Mouse (Mus musculus): ENCODE measurements around the gene Wdr37.
"Not testable (repeated sequence)": the region's sequence is repeated elsewhere in the genome, so short reads cannot be mapped to it uniquely, and the experiment has no call there.

Wdr37 gene

DNA sequence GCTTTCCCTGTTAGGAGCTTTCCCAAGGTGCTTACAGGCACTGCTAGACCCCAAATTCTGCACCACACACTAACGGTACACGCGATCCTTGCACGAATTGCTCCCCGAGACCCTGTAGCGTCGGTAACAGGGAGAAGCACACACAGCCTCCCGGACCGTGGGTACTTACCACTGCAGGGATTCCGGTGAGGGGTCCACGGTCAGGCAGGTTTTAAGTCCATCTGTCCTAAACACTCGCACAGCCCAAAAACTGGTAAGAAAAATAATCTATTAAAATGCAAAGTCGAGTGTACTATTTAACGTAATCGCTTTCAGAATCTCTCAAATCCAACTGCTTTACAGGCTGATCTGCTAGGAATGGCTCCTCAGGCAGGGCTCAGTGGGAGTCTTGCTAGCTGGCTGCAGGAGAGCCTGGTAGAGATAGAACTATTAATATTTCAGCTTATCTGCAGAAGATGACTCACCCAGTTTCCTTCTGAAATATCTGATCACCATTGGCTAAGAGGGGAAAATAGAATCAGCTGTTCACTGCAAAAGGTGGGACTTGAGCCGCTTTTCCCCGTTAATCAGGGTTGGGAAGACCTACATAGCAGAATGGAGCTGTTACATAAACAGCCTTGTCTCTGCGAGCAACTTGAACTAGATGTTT, at the start of gene Wdr37:
Wdr37 (minus strand) TSS at position 596 of the 649 bp plus-strand sequence.
- DNase-seq (ENCODE audit: low read depth, low spot score) = no peak

DNA sequence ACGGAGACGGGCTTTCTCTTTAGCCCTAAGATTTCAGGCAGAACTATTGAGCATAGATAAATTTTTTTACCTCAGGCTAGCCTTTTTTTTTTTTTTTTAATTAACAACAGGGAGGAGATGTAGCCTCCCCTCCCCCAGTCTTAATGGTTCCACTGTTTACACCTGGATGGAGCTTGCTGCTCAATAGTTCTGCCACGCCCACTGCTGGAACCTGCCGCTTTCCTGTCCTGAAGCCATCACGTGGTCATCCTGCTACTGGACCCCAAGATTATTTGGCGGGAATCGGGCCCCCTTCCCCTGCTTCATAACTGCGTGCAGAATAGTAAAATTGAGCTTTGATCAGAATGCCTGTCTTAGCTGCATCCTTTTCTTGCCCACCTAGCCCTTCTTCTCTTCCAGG, 42.2 kb upstream of the Wdr37 start:
- DNase-seq (ENCODE audit: low read depth, low spot score) = not testable (repeated sequence)

DNA sequence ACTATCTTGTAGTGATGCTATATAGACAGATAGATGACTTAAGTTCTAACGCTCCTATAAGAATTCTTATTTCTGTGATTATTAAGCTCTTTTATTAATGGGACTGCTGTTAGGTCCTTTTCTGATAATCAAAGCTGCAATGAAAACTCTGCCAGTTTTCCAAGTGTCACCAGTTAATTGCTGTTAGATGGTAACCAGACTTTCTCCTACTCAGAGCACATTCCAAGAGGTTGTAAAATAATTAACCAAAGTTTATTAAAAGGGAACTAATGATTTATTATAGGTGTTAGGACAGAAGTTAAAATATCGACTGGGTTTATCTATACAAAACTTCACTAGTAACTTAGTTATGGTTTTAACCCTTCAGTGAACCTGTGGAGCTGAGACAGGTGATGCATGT, 34.3 kb upstream of the Wdr37 start:
- DNase-seq (ENCODE audit: low read depth, low spot score) = not testable (repeated sequence)

DNA sequence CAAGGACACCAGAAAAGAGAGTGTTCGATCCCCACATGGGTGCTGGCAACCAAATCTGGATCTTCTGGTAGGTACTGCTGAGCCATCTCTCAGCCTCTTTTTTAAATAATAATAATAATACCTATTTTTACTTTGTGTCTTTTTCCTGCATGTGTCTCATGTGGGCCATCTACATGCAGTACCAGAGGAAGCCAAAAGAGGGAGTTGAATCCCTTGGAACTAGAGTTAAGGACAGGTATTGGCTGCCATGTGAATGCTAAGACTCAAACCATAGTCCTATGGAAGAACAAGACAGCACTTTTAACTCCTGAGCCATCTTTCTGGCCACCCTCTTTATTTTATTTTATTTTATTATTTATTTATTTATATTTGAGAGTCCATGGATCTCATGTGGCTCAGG, 16.9 kb upstream of the Wdr37 start:
- DNase-seq (ENCODE audit: low read depth, low spot score) = no peak

DNA sequence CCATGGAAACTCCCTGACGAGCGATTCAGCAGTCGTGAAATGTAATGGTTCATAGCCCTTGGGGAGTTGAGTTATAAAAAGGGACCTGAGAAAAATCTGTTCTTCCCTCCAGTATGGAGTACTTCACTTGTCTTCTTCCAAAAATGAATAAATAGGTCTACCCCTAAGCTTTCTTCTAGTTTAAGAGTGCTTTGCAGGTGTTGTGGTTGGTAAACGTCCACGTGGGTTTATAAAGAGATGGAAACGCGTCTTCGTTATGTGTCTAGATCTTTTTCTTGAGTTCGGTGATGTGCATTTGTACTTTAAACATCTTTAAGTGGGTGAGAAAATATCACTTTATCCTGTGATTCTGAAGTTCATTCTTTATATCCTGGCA, 14.5 kb upstream of the Wdr37 start:
- DNase-seq (ENCODE audit: low read depth, low spot score) = no peak

DNA sequence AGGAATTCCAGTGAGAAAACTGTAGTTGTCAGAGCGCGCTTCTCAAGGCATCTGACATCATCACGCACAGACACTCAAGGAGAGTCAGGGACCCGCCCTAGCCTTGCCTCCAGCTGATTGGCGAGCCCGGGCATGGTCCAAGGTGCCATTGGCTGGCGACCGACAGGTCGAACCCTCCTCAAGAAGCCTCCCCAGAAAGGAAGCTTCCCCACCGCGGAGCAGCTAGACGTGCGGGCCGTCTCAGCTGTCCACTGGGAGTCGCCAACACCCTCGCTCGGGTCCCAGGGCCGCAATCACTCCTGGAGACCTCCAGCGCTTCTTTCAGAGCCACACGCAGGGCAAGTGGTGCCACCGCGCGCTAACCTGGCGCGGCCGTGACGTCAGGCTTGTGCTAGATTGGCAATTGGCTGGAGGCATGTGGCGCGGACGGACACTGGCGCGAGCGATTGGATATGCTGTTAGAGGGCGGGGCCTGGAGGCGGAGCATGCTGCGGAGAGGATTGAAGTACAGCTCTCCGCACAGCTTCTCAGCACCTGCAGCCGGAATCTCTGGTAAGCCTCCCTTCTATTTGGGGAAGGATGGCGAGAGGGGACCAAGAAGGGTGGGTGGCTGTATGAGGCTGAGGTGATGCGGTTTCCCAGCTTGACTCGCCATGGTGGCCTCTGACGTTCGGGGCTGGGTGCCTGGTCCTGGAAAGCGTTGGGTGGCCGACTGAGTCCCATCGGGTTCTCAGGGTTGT, 13.9 kb upstream of the Wdr37 start, which contains the start of gene Idi1:
Idi1 (plus strand) TSS at position 57 of the 740 bp plus-strand sequence.
- peak; percentile 96 for DNase-seq (ENCODE audit: low read depth, low spot score)

DNA sequence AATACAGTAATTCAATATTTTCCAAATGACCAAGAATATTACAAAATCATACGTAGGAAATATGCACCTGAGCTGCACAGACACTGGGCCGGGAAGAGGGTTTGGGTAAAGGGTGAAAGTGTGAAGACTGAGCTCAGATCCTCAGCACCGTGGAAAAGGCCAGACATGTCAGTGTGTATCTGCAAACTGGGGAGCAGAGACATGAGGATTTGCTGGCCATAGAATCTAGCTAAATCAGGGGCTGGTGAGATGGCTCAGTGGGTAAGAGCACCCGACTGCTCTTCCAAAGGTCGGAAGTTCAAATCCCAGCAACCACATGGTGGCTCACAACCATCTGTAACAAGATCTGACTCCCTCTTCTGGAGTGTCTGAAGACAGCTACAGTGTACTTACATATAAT, 12.2 kb upstream of the Wdr37 start:
- DNase-seq (ENCODE audit: low read depth, low spot score) = not testable (repeated sequence)

DNA sequence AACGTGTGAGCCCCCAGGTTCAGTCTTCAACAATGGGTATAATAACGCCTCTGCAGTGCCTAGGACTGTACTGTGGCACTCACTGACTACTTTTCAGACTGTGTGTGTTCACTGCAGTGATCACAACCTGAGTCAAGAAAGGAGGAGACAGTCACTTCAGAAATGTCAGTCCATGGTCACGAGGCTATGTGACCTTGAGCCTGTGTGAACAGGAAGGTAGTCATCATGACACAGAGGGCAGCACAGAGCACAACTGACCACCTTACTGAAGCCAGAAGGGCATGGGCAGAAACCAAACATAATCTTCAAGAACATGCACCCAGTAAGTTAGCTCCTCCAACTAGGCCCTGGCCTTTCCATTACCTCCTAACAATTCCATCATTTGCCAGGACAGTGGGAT, 9.9 kb upstream of the Wdr37 start:
- DNase-seq (ENCODE audit: low read depth, low spot score) = no peak

DNA sequence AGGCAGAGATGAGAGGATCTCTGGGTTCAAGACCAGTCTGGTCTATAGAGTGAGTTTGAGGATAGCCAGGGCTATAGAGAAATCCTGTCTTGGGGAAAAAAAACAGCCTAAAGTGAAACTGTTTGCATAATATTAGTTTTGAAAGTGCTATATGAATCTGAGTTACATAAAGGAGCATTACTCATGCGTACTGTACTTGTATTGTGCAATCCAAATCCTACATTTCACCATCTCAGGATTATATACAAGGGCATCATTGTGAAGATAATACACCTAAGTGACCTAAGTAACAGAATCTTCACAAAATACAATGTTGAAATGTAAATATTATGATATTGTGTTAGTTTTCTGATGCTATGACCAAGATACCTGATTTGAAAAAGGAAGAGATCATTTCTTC, 2.1 kb upstream of the Wdr37 start:
- DNase-seq (ENCODE audit: low read depth, low spot score) = no peak

DNA sequence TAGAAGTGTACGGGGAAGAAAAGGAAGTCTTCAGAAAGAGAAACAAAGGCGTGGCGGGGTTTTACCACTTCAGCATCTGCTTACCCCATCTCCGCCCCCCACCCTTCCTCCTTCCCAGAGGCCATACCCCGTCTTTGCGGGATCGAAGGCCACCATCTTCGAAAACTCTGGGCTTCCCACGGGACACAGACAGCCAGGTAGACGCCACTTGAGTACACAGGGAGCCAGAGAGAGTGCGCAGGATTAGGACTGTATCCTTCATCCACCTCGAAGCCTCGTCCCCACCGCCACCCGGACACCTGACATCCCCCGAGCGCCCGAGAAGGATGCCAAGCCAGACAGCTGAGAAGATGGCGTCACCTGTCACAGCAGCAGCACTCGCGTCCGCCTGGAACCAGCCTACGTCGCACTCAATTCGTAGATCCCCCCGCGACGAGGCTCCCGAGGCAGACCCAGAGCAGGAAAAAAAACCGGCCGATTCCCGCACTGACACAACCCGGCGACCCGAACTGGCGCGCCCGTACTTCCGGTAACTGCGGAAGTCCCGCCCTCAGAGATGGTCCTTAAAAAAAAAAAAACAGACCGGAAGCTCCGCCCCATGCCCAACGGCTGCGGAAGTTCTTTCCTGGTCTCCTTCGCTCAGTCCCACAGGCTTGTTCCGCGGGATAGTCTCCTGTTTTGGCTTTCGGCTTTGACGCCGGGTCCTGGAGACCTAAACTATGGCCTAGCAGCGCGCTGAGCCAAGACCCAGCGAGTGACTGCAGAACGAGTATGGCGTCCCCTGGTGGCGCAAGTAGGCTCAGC, 997 bp downstream of the Wdr37 start:
- DNase-seq (ENCODE audit: low read depth, low spot score) = peak; percentile 78

DNA sequence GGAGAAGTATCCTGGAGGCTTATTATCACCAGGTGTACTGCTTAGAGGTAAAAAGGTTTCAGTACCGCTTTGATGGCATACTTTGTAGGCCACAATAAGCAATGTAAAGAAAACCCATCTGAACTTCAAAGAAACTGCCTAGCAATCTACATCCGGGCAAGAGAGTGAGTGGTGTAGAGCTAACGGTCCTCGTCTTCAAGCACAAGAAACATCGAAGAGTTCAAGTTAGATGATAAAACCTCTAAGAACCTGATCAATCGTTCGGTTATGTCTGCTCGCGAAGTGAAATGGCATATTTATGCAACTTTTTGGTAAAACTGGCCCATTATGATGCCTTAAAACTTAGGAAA, 1.6 kb downstream of the Wdr37 start:
- DNase-seq (ENCODE audit: low read depth, low spot score) = no peak

DNA sequence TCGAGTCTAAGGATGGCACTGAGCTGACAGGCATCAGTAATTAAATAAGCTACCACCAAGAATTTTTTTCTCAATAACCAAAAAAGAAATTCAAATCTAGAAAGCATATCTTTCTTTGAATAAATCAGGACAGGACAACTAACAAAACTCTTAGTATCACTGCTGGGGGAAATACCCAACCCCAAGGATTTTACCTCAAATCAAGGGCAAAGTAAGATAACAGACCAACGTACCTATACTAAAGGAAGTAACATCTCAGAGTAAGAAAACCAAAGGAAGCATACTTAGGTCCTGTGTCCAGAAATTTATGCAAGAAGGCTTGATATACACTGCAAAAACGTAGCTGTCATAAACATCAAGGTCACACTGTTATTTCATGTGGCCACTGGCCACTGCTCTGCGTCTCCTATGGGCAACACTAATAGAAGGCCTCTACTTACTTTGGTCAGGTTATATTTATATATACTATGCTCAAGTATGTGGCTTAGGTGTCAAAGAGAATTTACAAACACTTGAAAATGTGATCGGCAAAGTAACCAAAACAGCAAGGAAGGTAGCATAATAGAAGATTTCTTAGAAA, 2.0 kb downstream of the Wdr37 start:
- DNase-seq (ENCODE audit: low read depth, low spot score) = no peak

DNA sequence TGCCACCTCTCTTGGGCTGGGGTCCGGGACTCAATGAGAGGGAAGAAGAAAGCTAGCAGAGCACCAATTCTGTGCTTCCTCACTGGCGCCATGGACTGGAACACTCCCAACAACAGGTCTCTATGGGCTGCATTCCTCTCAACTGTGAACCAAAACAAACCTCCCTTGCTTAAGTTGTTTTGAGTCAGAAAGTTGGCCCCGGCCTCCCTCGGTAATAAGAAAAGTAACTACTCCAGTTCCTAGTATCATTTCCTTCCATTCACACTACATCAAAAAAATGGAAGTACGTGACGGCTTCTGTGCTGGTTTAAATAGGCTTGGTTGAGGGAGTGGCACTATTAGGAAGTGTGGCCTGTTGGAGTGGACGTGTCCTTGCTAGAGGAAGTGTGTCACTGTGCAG, 5.1 kb downstream of the Wdr37 start:
- no peak for DNase-seq (ENCODE audit: low read depth, low spot score)

DNA sequence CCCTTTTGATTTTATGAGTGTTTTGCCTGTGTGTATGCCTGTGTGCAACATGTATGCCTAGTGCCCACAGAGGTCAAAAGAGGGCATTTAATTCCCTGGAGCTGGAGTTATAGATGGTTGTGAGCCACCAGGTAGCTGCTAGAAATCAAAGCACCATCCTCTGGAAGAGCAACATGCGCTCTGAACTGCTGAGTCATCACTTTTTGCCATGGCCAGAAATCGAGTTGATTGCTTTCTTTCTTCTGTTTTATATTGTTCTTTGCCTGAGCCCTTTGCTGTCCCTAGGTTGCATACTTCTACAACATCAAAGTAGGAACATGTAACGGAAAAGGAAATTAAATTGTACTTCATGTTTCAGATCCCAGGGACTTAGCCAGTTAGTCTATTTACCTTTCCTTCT, 6.7 kb downstream of the Wdr37 start:
- DNase-seq (ENCODE audit: low read depth, low spot score) = no peak

DNA sequence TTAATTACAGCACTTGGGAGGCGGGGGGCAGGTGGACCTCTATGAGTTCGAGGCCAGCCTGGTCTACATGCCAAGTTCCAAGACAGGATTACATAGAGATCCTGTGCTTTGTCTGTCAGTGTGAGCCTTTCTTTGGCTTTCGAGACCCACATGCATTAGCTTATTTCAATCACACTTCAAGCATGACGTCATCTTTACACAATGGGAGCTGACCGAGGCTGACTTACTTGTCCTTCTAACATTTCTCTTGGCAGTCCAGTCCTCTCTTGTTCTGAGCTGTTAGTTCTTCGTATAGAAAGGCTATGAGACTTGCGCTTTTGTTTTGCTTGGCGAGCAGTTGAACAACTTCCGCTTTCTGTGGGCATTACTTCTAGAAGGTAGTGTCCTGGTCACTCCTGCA, 10.8 kb downstream of the Wdr37 start:
- DNase-seq (ENCODE audit: low read depth, low spot score) = no peak

DNA sequence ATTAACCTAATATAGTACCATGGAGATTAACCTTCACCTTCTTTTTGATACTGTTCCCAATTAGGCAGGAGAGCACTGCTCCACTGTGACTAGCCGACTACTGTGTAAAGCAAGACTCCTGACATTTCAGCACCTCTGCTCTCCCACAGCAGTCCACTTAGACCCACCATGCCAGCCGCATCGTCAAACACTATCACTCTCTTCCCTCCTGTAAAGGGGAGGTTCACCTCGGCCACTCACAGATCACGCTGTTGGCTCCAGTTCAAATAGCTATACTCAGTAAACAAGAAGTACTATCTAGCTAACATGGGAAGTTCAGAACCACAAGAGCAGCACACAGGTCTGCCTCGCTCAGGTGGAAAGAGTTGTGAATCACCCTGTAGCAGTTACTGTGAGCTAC, 13.3 kb downstream of the Wdr37 start:
- no peak for DNase-seq (ENCODE audit: low read depth, low spot score)

DNA sequence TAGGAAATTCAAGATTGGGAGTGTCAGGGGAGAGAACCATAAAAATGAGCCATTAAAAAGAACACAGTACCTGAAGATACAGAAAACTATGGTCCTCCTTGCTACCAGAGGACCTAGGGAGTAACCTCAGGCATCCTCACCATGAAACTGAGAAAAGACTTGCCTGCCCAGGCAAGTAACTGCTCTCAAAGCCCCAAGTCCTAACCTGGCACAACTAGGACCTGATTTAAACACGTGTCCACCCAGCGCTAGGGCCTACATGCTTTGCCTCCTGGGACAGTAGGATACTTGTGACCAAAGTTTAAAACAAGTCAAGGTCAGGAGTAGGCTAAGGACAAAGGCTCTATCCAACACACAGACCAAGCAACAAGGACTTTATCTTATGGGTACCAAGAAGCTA, 16.9 kb downstream of the Wdr37 start:
- DNase-seq (ENCODE audit: low read depth, low spot score) = no peak

DNA sequence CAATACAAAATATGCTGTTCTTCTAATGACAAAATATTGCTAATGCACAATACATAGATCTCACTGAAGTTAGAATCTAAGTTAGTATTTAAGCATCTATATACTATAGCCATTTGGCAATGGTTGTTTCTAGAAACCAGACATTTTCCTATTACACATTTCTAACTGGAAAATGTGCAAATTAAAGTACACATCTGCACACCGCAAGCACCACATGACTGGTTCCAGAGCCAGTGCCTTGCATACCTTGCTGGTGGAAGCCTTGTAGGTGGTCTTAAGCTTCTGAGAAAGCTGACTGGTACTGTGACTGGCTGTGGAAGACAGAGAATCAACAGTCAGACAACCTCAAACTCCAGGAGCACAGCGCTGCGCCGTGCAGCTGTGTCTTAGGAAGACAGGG, 18.3 kb downstream of the Wdr37 start:
- no peak for DNase-seq (ENCODE audit: low read depth, low spot score)

DNA sequence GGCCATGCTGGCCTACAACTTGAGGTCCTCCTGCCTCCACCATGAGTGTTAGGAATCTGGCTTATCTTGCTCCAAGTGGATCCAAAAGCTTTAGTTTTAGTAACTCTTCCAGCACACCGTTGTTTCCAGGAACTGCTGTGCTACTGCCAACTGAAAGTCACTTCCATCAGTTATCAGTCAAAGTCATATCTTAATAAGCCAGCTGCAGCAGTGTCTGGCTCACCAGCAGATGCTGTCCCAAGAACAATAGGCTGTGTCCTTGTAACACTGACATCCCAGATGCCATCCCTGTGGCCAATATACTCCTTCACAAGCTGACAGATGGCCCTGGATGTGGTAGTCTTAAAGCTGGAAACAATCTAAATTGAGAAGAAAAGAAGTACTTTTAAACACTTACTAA, 22.4 kb downstream of the Wdr37 start:
- no peak for DNase-seq (ENCODE audit: low read depth, low spot score)

DNA sequence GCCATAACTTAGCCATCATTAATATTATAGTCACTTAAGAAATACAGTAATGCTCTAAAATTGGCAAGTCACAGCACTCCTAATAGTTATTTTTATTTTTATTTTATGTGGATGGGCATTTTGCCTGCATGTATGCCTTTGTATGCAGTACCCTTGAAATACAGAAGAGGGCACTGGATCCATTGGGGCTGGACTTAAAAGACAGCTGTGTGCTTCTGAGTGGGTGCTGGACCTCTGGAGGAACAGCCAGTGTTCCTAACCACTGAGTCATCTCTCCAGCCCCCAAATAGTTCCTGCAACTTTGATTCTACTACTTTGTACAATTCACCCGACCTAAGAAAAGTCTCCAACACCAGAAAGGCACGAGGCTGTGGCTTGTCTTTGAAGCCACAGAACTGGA, 24.0 kb downstream of the Wdr37 start:
- no peak for DNase-seq (ENCODE audit: low read depth, low spot score)

DNA sequence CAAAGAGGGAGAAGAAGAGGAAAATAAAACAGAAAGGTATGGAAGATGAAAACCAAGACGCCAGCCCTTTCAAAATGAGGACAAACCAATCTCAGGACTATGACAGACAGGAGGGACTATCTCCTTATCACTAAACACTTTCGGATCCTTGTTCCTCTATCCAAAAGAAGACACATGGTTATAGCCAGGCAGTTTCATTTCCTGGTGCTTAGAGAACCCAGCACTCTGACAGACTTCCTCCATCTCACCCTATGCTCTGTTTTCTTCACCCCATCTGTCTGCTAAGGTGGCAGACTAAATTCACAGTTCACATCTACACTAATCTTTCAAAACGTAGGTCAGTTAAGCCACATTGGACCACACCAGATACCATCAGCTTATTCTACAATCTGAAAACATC, 29.4 kb downstream of the Wdr37 start:
- no peak for DNase-seq (ENCODE audit: low read depth, low spot score)

DNA sequence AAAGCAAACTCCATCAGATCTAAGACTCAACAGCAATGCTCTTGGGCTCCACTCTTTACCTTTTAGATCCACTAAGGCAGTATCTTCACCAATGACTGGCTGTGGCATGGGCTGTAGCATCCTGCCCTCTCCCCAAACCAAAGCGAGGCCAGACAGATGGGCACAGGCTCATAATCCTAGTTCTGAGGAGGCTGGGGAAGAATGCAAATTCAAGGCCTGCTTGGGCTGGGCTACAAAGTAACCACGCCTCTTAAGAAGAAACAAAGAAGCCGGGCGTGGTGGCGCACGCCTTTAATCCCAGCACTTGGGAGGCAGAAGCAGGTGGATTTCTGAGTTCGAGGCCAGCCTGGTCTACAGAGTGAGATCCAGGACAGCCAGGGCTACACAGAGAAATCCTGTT, 29.9 kb downstream of the Wdr37 start:
- DNase-seq (ENCODE audit: low read depth, low spot score) = not testable (repeated sequence)

Measured in embryo, embryonic 11.5 days (tissue).